Mouse (Mus musculus) thymus, postnatal 36 days (tissue): ENCODE results near the gene Atg4a-ps.
A peak's percentile ranks its signal among the peaks of the same experiment; 100 is the strongest.

Source experiments
- DNase-seq, 2 experiments: peaks; one replicate each; pipeline ENCODE4 v3.0.0; 2022; ENCODE audit warnings: mixed read lengths in 2 of 2

Atg4a-ps gene

DNA sequence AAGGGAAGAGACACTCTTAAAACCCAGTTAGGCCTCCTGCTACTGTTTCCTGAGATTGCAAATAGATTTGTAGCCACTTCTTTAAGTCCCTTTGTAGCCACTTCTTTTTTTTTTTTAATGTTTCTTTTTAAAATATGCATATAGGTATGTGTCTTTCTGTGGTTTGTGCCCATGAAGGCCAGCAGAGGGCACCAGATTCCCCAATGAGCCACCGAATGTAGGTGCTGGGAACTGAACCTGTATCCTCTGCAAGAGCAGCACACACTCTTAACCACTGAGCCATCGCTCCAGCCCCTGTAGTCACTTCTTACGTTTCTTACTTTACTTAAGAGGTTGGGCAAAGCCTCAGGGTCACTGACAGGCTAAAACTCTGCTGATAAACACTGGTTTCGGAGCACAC is 19.4 kb downstream of the Atg4a-ps start:
- no peak for DNase-seq

DNA sequence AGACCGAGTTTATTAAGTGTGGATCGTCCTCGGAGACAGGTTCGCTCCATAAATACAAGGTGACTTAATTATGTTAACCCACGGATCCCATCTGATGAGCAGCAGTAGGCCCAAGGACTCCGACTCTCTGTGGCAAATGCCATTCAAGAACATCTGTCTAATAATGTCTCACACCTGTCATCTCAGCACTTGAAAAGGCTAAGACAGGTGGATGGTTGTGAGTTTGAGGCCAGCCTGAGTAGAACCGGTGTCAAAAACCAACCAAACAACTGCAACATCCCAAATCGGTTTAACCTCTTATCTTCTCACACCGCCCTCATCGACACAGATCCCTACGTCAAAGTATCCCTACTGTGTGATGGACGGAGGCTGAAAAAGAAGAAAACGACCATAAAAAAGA is 20.7 kb downstream of the Atg4a-ps start:
- no peak for DNase-seq

DNA sequence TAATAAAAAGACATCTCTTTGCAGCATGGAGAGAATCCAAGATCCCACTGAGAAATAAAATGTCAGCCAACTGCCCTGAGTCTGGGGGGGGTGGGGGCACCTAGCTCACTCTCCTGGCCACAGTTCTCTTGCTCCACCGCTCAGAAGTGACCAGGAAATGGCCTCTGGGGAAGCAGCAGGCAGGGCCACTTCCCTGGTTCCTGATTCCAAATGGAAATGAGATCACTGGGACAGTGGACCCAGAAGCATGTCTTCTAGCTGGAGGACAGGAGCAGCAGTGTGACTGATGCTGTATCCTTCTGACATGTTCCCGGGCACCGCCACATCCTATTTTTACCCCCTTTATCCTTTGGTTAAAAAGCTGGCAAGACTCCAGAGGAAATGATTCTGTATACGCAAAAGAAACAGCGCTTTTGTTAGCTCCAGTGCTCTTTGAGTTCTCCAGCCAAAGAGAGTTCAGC is 21.2 kb downstream of the Atg4a-ps start:
- DNase-seq: no peak

DNA sequence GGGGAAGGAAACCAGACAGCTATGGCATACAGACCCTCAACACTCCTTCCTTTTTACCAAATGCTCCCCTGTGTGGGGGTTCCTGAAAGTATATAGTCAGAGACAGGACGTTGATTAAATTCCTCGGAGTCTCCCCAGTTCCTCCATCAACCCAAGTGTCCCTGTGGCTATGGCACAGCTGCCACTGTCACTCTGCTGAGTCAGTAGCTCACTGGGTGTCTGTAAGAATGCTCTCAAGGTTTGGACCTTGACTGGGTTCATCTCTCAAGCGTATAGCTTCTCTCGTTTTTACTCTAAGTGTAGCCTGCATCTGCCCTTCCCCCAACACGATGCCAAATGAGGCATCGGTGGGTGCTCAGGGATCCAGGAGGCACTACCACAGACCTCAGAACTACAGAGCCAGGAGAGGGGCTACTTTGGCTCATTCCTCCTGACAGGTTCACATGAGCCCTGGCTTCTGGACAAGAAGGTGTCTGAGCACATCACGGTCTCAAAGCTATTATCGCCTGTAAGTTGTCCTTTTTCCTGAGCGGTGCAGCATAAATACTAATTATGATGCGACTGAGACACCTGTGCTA is 21.9 kb downstream of the Atg4a-ps start:
- DNase-seq: no peak

DNA sequence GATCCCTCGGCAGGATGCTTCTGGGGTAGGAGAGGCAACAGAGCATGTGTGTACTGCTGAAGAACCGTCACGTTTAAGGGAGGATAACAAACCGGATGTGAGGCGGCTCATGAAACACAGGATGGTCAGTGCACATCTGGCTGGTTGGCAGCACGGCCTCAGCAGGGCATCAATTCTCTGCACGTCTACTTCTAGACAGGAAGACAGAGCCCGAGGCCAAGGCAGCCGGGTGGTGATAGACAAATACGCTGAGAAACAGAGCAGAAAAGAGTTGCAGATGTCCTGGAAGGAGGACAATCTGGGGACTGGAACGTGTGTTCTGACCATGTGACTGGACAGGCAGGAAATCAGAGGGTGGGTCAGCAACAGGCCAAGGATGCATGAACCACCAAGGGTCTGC is 25.8 kb downstream of the Atg4a-ps start:
- no peak for DNase-seq

DNA sequence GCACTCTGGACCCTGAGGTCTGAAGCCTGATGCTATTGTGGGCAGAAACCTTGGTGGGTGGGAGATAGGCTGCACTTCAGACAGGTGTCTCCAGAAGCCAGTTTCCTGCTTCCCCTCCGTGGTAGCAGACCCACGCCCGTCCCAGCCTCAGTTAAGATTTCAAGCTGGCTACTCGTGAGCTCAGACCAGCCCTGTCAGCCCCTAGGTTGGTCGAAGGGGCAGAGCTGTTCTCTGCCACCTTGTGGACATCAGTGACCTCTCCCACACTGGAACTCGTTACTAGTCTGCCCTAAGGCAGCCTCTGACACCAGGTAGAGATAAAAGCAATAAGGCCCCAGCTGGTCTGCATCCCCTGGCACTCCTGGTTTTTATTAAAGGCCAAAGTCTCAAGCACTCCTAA is 28.9 kb downstream of the Atg4a-ps start:
- no peak for DNase-seq

DNA sequence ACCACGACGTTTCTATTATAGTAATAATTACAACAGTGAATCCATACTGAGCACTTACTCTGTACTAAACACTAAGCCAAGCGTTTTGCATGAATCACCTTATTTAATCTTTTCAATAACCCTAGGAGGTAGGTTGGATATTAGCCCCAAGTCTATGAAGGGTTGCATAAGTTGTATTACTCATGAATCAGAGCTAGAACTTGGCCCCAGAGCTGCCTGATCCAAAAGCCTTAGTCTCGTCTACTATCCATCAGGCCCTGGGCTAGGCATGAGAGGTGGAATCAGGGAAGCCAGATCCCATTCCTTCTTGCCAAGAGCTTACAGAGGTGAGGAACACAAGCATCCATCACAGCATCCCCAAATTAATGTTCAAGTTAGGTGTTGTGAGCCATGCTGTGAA is 30.2 kb downstream of the Atg4a-ps start:
- DNase-seq: no peak

DNA sequence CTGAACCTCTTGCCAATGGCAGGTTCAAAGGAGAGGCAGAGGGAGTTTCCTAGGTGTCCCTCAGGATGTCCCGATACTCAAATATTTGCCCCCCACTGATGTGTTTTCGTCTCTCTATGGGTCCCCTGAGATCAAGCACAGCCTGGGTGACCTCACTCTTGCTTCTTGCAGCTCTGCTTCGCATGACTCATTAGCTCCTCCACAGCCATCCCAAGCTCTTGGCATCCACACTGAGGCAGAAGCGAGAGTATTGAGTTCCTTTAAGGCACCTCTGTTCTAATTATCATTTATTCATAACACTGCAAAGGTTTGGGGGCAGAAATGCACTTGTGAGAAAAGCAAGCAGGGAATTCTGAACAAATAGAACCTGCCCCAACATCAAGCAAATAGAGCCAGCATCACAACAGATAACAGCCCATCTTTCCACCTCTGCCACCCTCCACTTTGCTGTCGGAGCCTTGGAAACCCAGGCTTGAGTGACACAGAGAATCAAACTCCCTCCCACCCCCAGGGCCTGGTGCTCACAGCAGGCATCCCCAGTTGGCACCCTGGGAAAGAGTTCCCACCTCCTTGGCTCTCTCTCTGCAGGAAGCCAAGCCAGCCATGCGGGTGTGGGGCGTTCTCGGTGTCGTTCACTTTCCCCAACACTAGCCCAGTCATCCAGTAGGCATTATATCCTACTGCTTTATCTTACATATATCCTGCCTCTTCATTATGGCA is 33.1 kb downstream of the Atg4a-ps start:
- no peak for DNase-seq

DNA sequence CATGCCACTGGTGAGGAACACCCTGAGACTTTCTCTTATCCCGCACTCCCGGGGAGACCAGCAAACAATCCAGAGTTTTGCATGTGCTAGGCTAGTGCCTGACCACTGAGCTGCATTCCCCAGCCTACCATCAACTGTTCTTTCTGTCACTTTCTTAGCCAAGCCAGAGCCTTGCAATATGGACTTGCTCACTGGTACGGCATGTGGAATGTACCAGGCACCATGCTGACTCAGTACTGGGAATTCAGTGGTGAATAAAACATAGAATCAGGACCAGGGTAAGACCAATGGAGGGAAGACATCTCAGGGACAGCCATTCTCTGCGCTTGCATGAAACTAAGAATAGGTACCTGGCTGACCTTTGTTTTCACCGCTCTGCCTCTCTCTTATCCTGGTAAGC is 35.6 kb downstream of the Atg4a-ps start:
- DNase-seq: no peak

DNA sequence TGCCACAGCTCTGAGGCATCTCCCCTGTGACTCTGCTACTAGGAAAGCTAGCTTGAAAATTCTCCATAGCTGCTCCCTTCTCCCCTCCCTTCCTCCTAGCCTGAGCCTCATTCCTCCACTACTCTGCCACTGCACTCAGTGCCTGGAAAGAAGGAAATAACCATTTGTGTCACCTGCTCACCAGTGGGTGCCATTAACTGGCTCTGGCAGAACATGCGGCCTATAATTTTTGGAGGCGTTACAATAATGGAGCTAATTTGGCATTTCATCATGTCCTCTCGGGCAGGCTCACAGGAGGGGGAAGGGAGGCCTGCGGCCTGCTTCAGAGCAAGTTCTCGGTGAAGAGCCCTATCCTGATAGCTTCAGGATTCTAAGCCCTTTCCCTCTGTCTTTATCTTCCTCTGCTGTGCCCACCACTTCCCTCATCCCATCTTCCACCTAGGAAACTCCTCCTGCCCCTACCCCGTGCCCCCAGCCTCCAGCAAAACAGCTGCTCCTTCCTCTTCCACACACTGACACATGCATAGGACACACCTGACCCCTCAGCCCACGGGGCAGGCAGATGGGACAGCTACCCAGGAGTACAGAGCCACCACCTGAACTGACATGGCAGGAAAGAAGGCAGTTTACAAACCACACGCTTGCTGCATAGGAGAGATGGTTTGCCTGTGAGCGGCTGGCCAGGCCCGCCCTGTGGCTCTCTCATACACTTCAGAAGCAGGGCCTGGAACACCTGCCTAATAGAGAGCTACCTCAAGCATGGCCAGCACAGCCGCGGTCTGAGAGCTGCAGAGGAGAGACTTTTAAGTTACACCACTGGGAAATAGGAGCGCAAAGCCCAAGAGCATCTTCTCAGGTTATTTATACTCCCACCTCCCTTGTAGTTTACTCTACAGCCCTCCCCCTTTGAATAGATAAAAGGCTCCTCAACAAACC is 38.9 kb downstream of the Atg4a-ps start:
- peak in 1 of 2 experiments; percentile 15 for DNase-seq

DNA sequence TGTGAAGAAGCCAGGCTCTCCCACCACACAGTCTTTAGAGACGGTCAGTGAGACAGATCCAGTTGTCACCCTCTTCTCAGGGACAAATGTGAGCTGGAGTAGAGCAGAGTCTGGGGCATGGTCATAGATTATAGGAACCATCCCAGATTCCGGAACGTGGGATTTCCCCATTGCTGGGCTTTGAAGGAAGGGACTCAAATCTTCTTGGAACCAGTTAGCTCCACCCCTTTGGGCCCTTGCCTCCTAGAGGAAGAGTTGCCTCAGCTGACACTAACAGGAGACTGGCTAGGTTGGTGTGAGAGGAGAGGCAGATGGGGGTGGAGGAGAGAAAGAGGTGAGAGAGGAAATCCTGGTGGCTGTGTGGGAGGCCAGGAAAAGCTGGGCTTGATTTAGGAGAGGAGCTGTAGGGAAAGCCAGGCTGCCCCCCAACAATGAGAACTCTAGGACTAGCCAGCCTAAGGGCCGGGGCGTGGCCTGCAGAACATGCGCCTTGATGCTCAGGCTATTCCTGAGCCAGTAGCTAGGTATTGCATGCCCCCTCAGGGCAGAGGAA is 39.7 kb downstream of the Atg4a-ps start:
- no peak for DNase-seq

DNA sequence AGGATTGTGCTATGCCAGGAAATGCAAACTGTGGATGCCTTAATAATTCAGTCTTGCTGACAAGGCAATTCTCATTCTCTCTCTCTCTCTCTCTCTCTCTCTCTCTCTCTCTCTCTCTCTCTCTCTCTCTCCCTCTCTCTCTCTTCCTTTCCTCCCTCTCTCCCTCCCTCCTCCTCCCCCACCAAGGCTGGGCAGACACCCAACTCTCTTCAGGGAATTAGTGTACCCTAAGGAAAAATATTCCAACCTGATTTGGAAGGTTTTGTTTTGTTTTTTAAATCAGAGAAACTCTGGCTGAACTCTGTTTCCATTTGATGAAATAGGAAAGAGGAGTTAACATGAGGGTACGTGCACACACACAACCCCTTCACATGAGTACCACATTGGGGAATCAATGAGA is 44.3 kb downstream of the Atg4a-ps start:
- no peak for DNase-seq

DNA sequence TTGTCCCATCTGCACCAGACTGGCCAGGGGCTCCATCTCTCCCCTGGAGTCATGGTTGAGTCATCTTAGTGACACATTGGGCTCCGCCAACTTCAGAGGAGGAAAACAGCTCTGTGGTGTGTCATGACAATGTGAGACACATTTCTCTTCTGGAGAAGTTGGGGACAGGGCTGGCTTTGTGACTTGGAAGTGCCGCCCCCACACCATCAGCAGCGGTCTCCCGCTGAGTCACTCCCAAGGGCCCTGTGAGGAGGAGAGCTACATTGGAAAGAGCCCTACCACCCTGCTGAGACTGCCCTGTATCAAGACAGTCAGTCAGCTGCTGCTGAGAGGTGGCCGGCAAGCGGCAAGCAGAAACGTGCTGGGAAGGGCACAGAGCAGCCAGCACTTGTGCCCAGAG is 44.9 kb downstream of the Atg4a-ps start:
- DNase-seq: no peak

DNA sequence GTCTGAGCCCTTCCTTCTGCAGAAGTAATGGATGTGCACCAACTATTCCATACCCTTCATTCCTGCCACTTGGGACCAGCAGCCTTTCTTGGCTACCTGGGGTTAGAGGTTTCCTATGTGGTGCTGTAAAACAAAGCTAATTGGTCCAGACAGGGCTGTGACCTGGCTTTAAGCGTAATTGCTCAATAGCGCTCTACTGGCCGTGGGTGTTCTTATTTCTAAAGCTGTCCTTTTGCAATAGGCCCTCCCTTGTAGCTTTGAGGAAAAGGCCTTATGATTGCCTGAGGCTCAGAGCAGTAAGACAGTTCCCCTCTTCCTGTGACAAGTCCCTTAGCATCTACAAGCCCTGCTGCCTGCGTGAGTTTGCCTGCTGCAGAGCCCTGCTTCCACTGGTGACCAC is 48.3 kb downstream of the Atg4a-ps start:
- DNase-seq: no peak

DNA sequence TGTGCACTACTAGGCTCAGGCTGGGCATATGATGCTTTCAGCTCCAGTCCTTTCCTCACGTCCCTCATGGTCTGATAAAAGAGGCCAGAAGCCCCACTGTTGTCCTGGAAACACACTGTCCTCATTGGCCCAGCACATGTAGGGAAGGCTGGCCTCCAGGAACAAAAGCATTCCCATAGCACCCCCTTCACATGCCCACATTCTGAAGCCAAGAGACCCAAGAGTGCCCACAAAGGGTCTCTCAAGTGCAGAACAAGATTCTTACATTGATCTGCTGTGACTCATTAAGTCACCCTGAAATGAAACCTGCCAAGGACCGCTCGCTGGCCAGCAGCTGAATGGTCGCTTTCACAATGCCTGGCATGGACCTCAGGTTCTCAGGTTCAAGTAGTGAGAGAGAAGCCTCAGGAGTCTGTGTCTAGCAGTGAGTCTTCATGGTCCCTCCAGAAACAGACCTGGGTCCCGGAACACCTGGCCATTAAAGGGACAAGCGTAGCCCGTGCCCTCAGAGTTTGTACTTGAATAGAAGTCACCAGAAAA is 50.5 kb downstream of the Atg4a-ps start:
- DNase-seq: no peak
